Mouse (Mus musculus) liver, embryonic 13.5 days (tissue): ENCODE measurements around the gene Bpifa5. TPM values are rescaled to one million over a fixed set of nuclear protein-coding genes. Genes with fewer than 3 reads are reported as not detected.
"Not testable (repeated sequence)": the region's sequence is repeated elsewhere in the genome, so short reads cannot be mapped to it uniquely, and the experiment has no call there.

Experiments used
- ATAC-seq: fragments of 200-750 bp; cut with Nextera tagmentation; 2 replicates; pipeline ENCODE4 v1.8.0; 2017; ENCODE audit warnings: low read depth, mild to moderate bottlenecking, moderate number of reproducible peaks, moderate library complexity
- DNase-seq: peaks from one replicate; pipeline ENCODE4 v3.0.0; 2022
- H3K27ac ChIP-seq: fragments of 300-500 bp; sonication (generic); 2 replicates; pipeline ENCODE4 v1.5.1; 2015; ENCODE audit warnings: moderate library complexity, mild to moderate bottlenecking, inconsistent platforms
- H3K27me3 ChIP-seq: fragments of 300-500 bp; sonication (generic); 2 replicates; pipeline ENCODE4 v1.6.1; 2015; ENCODE audit warnings: mild to moderate bottlenecking, inconsistent platforms
- H3K36me3 ChIP-seq: fragments of 300-500 bp; sonication (generic); 2 replicates; pipeline ENCODE4 v1.6.1; 2015; ENCODE audit warnings: mild to moderate bottlenecking, inconsistent platforms
- H3K4me1 ChIP-seq: fragments of 300-500 bp; sonication (generic); replicated peaks from 2 replicates; pipeline ENCODE4 v1.6.1; 2015; ENCODE audit warnings: inconsistent platforms
- H3K4me2 ChIP-seq: fragments of 300-500 bp; sonication (generic); 2 replicates; pipeline ENCODE4 v1.6.1; 2015; ENCODE audit warnings: inconsistent platforms, mild to moderate bottlenecking, moderate library complexity
- H3K4me3 ChIP-seq: fragments of 300-500 bp; sonication (generic); replicated peaks from 2 replicates; pipeline ENCODE4 v1.5.1; 2015; ENCODE audit warnings: mild to moderate bottlenecking, inconsistent platforms
- H3K9ac ChIP-seq: fragments of 300-500 bp; sonication (generic); 2 replicates; pipeline ENCODE4 v1.6.1; 2015; ENCODE audit warnings: mild to moderate bottlenecking, inconsistent platforms
- H3K9me3 ChIP-seq: fragments of 300-500 bp; sonication (generic); replicated peaks from 2 replicates; pipeline ENCODE4 v1.6.1; 2016; ENCODE audit warnings: inconsistent platforms
- WGBS: fragments of 180-500 bp; shearing (Covaris S2); methylation state at CpG from one replicate; pipeline ENCODE4 v1.1.7; 2015; ENCODE audit not compliant: insufficient replicate concordance; 5-methylcytosine and 5-hydroxymethylcytosine counted together
- polyA plus RNA-seq: library from polyadenylated mRNA; unstranded; fragments of >200 nt; fragmentation: Nextera tagmentation; extraction: Ambion mirVana; gene quantifications from 2 replicates; pipeline ENCODE4 v1.2.1, GENCODE M21; 2015

Bpifa5 gene
- polyA plus RNA-seq, 1 experiment from 2014 or later, result 0.09 TPM

DNA sequence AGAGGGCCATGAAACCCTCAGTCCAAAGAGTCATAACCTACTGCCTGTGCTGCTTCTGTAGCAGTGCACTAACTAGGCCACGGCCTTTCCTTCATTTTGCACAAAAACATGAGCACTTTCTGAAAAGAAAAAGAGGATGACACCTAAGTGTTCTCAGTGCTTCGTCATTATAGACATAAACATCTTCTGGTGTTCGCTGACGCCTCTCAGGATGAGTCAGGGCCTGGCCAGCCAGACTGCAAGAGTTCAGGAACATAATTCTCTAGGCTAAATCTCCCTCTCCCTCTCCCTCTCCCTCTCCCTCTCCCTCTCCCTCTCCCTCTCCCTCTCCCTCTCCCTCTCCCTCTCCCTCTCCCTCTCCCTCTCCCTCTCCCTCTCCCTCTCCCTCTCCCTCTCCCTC is 20.7 kb downstream of the Bpifa5 start:
- not testable (repeated sequence) for H3K9me3 ChIP-seq, H3K9ac ChIP-seq, DNase-seq, H3K4me2 ChIP-seq, ATAC-seq, H3K36me3 ChIP-seq, H3K27me3 ChIP-seq, H3K4me3 ChIP-seq, H3K27ac ChIP-seq, H3K4me1 ChIP-seq
- 56% methylated on average over 4 of the region's 4 CpGs for WGBS

DNA sequence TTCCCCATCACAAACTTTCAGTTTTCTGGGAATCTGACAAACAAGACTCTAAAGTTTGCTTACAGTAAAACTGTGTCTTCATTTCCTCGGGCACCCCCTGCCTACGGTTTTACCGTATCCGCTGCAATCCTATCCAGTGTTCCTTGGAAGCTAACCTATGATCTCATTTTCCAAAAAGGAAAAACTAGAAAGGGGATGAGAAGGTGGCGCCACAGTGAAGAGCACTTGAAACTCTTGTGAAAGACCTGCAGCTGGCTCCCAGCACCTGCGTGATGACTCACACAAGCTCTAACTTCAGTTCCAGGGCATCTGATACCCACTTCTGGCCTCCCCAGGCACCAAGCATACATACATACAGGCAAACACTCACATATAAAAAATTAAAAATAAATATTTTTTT is 22.9 kb downstream of the Bpifa5 start:
- Histone ChIP-seq H3K4me3 (no peak overlapping the region), H3K27me3 (no peaks in the 10 kb centered on the region), H3K4me1 (0 out of 2 replicates have a peak, but pooled peaks cover under 1% of the 10 kb centered on the region), H3K27ac (no peak overlapping the region), H3K36me3 (no peaks in the 10 kb centered on the region), H3K4me2 (no peak overlapping the region), H3K9me3 (no peaks in the 10 kb centered on the region), H3K9ac (no peak overlapping the region)
- no peak for ATAC-seq
- no peak for DNase-seq
- WGBS, result 77% methylated on average over 6 of the region's 6 CpGs

DNA sequence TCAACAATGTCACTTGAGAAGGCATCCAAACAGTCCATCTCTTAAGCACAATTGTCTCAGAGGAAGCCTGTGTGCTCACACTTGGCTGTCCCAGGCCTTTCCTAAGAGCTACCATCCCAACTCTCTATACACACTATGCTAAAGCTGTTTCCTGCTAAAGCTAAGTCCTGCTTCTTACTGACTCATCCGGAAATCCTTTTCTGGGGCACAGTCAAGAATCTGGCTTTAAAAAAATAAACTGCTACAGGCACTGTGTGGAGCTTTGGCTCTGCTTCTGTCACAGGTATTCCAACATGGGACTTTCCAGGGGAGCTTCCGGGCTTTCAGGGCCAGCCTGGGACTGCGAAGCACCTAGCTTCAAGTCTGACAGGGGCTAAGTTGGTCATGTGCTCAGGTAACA is 23.3 kb downstream of the Bpifa5 start:
- H3K36me3 ChIP-seq, result no peaks in the 10 kb centered on the region
- no peak overlapping the region for H3K27ac ChIP-seq
- H3K9ac ChIP-seq, result no peak overlapping the region
- H3K9me3 ChIP-seq, result no peaks in the 10 kb centered on the region
- no peaks in the 10 kb centered on the region for H3K27me3 ChIP-seq
- H3K4me1 ChIP-seq, result 0 out of 2 replicates have a peak, but pooled peaks cover 5% of the 10 kb centered on the region
- ATAC-seq (no peak), DNase-seq (no peak)
- WGBS, result 55% methylated on average over 3 of the region's 3 CpGs
- no peak overlapping the region for H3K4me2 ChIP-seq
- no peak overlapping the region for H3K4me3 ChIP-seq

DNA sequence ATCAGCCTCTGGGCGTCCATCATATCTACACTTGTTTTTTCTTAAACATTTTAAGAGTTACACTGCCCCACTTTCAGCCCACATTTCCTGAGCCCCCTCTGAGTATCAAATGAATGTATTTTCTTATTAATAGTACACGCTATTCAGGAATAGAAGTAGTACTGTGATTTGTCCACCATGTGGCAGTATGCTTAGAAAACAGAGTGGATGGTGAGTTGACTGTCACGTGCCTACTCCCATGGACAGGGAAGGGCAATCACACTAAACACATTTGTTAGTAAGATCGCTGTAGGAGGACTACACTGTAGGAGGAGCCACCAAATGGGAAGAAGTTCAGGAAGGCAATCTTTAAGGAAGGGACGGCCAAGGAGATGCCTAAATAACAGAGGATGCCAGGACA is 25.1 kb downstream of the Bpifa5 start:
- Histone ChIP-seq H3K9ac (no peak overlapping the region), H3K4me1 (0 out of 2 replicates have a peak, but pooled peaks cover 6% of the 10 kb centered on the region), H3K27ac (no peak overlapping the region), H3K9me3 (no peaks in the 10 kb centered on the region), H3K36me3 (no peaks in the 10 kb centered on the region), H3K27me3 (no peaks in the 10 kb centered on the region), H3K4me2 (no peak overlapping the region), H3K4me3 (no peak overlapping the region)
- DNase-seq, result no peak
- no peak for ATAC-seq
- WGBS, result 30% methylated on average over 5 of the region's 5 CpGs

DNA sequence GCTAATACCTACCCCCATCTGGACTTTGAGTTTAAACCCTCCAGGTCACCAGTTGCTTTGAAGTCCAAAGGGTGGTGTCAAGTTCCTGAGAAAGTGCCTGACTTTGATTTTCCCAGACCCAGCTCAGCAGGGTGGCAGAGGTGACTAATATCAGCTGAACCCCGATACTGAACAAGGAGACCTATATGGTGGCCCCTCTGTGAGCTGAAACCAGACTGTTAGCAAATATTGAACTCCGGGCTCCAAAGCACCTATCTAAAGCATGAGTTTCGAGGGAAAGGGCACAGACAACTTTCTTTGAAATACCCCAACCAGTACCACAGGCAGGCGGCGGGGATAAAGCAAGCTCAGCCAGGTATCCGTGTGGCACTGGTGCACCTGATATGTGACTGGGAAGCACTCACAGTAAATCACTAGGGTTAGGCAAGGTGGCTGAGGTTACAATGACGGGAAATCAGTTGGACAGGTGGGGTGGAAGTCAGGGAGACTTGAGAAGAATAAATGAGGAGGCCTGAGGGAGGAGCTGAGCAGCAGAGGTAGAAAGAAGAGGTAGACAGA is 27.5 kb downstream of the Bpifa5 start:
- Histone ChIP-seq H3K4me2 (no peak overlapping the region), H3K9me3 (no peaks in the 10 kb centered on the region), H3K27ac (no peak overlapping the region), H3K4me1 (0 out of 2 replicates have a peak, but pooled peaks cover 6% of the 10 kb centered on the region), H3K36me3 (no peaks in the 10 kb centered on the region), H3K4me3 (no peak overlapping the region), H3K27me3 (no peaks in the 10 kb centered on the region), H3K9ac (no peak overlapping the region)
- DNase-seq (no peak), ATAC-seq (no peak)
- WGBS, result 59% methylated on average over 7 of the region's 7 CpGs

DNA sequence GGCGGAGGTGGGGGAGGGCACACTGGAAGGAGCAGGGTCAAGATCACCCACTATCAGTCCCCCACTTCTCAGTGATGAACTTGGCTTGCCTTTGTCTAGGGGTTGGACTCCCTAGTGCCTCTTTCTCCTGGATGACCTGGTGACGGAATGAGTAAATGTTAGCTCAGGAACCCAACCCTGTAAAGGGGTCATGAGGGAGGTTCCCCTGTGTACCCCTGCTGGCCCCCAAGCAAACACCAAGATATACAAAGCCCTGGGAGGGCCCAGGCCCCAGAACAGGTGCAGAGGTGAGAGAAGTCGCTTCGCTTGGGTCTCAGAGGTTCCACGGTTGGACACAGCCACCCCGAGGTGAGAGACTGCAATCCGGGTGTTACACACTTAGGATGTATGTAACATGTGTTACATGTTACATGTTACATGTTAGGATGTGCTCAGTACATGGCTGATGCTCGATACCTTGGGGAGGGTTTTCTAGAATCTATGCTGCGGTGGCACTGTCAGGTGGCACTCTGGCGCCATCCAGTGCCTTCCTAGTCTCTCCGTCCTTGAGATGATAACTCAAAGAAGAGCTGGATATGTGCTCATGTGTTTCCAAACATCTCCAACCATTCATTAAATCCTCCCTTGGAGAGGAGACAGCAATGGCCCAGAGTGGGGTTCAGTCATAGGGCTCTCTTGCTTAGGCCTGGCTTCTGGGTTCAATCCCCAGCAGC is 28.3 kb downstream of the Bpifa5 start, which contains the start of gene Bpifb1:
TSS of gene Bpifb1 (plus strand) at position 273 of the 713 bp plus-strand sequence.
- H3K4me2 ChIP-seq, result no peak within 1 kb of the TSS
- H3K36me3 ChIP-seq, result no peaks in the 10 kb centered on the region
- H3K27me3 ChIP-seq, result no peaks in the 10 kb centered on the region
- WGBS, result 65% methylated on average over 11 of the region's 11 CpGs
- H3K4me1 ChIP-seq, result 0 out of 2 replicates have a peak, but pooled peaks cover 6% of the 10 kb centered on the region
- H3K9ac ChIP-seq, result no peak within 1 kb of the TSS
- no peak within 1 kb of the TSS for H3K27ac ChIP-seq
- ATAC-seq (no peak), DNase-seq (no peak)
- H3K9me3 ChIP-seq, result no peaks in the 10 kb centered on the region
- H3K4me3 ChIP-seq, result no peak within 1 kb of the TSS

DNA sequence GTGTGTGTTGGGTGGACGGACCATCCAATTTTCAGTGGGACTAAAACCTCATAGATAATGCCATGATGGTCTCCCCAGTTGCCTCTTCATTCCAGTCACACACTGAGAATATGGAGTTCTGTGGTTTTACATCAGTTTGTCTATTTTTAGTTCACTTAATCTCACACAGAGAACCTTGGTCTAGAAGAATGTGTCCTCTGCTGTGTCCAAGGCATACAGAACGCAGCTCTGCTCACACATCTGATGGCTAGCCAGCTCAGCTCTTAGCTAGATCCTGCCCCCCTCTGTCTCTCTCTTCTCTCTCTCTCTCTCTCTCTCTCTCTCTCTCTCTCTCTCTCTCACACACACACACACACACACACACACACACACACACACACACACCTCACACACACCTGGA is 29.7 kb downstream of the Bpifa5 start:
- DNase-seq (no peak), ATAC-seq (no peak)
- H3K4me1 ChIP-seq, result 0 out of 2 replicates have a peak, but pooled peaks cover 6% of the 10 kb centered on the region
- no peaks in the 10 kb centered on the region for H3K9me3 ChIP-seq
- H3K27ac ChIP-seq, result no peak overlapping the region
- no peak overlapping the region for H3K9ac ChIP-seq
- no peak overlapping the region for H3K4me2 ChIP-seq
- WGBS, result 58% methylated on average over 2 of the region's 2 CpGs
- no peak overlapping the region for H3K4me3 ChIP-seq
- H3K36me3 ChIP-seq, result no peaks in the 10 kb centered on the region
- H3K27me3 ChIP-seq, result no peaks in the 10 kb centered on the region

DNA sequence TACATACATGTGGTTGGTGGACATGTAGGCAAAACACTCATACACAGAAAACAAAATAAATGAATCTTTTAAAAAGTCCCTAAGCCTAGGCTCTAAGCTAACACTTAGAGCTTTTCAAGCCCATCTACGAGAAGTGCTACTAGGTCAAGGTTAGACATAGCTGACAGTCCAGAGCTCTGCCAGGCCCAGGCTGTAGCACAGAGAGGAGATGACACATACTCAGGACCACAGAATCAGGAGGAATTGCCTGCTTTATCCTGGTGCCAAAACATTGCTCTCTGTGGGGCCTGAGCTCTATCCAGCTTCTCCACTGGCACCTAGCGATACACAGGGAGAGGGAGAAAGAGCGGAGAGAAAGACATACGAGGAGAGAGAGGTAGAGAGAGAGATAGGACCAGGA is 30.7 kb downstream of the Bpifa5 start:
- H3K4me2 ChIP-seq, result no peak overlapping the region

DNA sequence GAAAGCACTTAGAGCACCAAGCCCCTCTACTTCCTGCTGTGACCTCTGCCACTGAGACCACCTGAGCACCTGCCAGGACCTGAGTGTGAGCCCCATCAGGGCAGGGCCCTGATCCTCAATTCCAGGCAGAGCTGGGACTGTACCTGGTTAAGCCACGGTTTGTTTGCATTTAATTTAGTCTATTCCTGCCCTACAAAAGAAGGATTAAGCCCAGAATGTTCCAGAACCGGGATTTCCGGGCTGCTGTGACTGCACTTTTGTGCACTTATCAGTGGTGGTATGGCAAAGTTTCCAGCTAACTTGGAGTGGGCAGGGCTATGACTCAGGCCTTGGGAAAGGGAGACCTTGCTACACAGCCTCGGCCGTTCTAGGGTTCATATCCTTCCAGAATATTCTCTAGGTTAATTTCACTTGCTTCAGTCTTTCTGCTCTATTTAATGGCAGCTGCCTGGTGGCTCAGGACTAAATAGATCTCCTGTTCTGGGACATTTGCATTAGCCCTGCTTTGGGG is 31.6 kb downstream of the Bpifa5 start:
- Histone ChIP-seq H3K27ac (no peak overlapping the region), H3K9me3 (no peaks in the 10 kb centered on the region), H3K27me3 (no peaks in the 10 kb centered on the region), H3K4me1 (0 out of 2 replicates have a peak, but pooled peaks cover 6% of the 10 kb centered on the region), H3K9ac (no peak overlapping the region), H3K4me2 (no peak overlapping the region), H3K4me3 (no peak overlapping the region), H3K36me3 (no peaks in the 10 kb centered on the region)
- 49% methylated on average over 5 of the region's 5 CpGs for WGBS
- ATAC-seq (no peak), DNase-seq (no peak)

More for the DNA sequence above, 30.7 kb downstream of the Bpifa5 start:
- H3K4me3 ChIP-seq, result no peak overlapping the region
- DNase-seq (no peak), ATAC-seq (no peak)
- no peak overlapping the region for H3K9ac ChIP-seq
- H3K36me3 ChIP-seq, result no peaks in the 10 kb centered on the region
- no peaks in the 10 kb centered on the region for H3K27me3 ChIP-seq
- 0 out of 2 replicates have a peak, but pooled peaks cover 6% of the 10 kb centered on the region for H3K4me1 ChIP-seq
- no peak overlapping the region for H3K27ac ChIP-seq
- WGBS, result 66% methylated on average over 4 of the region's 4 CpGs
- no peaks in the 10 kb centered on the region for H3K9me3 ChIP-seq

DNA sequence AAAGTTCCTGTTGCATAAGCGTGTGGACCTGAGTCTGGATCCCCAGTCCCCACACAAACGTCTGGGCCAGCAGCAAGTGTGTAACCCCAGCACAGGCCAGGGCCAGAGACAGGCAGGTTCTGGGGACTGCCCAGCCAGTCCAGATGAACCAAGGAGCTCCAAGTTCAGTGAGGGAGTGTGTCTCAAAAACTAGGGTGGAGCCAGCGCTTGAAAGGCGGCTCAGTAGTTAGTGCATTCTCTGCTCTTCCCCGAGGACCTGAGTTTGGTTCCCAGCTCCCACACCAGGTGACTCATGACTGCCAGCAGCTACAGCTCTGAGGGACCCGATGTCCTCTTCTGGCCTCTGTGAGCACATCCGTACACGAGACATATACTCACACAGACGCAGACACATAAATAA is 34.6 kb downstream of the Bpifa5 start:
- no peak overlapping the region for H3K4me2 ChIP-seq
- H3K27ac ChIP-seq, result no peak overlapping the region
- H3K36me3 ChIP-seq, result no peaks in the 10 kb centered on the region
- no peak overlapping the region for H3K9ac ChIP-seq
- no peak for DNase-seq
- H3K9me3 ChIP-seq, result no peaks in the 10 kb centered on the region
- no peak for ATAC-seq
- WGBS, result 69% methylated on average over 9 of the region's 9 CpGs
- H3K4me3 ChIP-seq, result no peak overlapping the region
- H3K27me3 ChIP-seq, result no peaks in the 10 kb centered on the region
- H3K4me1 ChIP-seq, result no peaks in the 10 kb centered on the region

DNA sequence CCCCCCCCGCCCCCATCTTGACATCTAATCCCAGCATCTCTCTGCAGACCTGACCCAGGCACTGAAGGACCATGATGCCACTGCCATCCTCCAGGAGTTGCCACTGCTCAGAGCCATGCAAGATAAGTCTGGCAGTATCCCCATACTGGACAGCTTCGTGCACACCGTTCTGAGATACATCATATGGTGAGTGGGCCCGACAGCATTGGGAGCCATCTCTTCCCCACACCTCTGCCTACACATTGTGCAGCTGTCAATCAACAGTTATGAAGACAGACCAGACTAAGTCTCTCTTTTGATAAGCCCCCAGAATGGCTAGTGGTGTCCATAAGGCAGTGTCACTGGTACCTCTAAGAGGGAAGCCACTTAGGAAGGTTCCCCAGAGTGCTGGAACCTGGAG is 42.2 kb downstream of the Bpifa5 start:
- DNase-seq, result no peak

More for the DNA sequence above, 42.2 kb downstream of the Bpifa5 start:
- no peak for ATAC-seq
- H3K4me3 ChIP-seq, result no peak overlapping the region
- H3K4me1 ChIP-seq, result no peaks in the 10 kb centered on the region
- H3K9ac ChIP-seq, result no peak overlapping the region
- WGBS, result 75% methylated on average over 4 of the region's 4 CpGs
- H3K4me2 ChIP-seq, result no peak overlapping the region
- H3K27ac ChIP-seq, result no peak overlapping the region
- no peaks in the 10 kb centered on the region for H3K27me3 ChIP-seq
- H3K9me3 ChIP-seq, result no peaks in the 10 kb centered on the region
- no peaks in the 10 kb centered on the region for H3K36me3 ChIP-seq
